Mouse (Mus musculus) G1E (cell line): ENCODE measurements around the gene Reln.

Source experiments
- CTCF ChIP-seq: IDR thresholded peaks from 2 replicates; pipeline ENCODE4 v1.5.1; 2012; ENCODE audit warnings: low read depth, low read length, inconsistent platforms, mixed read lengths
- GATA1 ChIP-seq: IDR thresholded peaks from 2 replicates; pipeline ENCODE4 v1.6.1; 2012; ENCODE audit warnings: borderline replicate concordance, low read length, inconsistent platforms, mixed read lengths
- GATA2 ChIP-seq: IDR thresholded peaks from 2 replicates; pipeline ENCODE4 v1.6.1; 2012; ENCODE audit warnings: low read depth, low read length, inconsistent platforms, borderline replicate concordance
- POLR2AphosphoS5 ChIP-seq: IDR thresholded peaks from 2 replicates; pipeline ENCODE4 v1.6.1; 2012; ENCODE audit warnings: low read depth, low read length, inconsistent platforms; ENCODE audit not compliant: insufficient replicate concordance

DNA sequence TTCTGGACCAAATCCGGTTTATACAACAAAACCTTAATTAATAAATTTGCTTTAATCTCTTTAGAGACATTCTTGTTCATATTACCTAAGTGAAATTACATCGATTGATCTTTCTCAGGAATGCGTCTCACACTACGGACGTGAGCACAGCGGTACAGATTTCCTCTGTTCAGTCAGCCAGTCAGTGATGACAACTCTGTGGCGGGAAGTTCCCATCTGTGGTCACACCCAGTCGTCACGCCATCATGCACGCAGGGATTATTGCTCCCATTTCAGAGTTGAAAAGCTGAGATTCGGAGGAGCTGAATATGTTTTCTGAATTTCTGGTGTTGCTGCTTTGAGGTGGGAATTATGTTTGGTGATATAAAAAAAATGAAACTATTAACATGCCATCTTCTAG lies 316.1 kb downstream of the Reln start:
- no peak for TF ChIP-seq GATA2
- no peak for TF ChIP-seq CTCF
- no peak for TF ChIP-seq GATA1
- TF ChIP-seq POLR2AphosphoS5 = no peak
